Mouse (Mus musculus) embryonic facial prominence, embryonic 14.5 days (tissue): ENCODE data around the gene Polr3b. TPM values are rescaled to one million over a fixed set of nuclear protein-coding genes. Genes with fewer than 3 reads are reported as not detected.
A peak's percentile ranks its signal among the peaks of the same experiment; 100 is the strongest.

ENCODE experiments used
- ATAC-seq: fragments of 200-750 bp; cut with Nextera tagmentation; 2 replicates; pipeline ENCODE4 v1.8.0; 2017; ENCODE audit warnings: low read depth, moderate number of reproducible peaks, moderate TSS enrichment
- DNase-seq: peaks from one replicate; pipeline ENCODE4 v3.0.0-alpha.2; 2015; ENCODE audit warnings: low spot score
- H3K27ac ChIP-seq: fragments of 300-500 bp; sonication (generic); replicated peaks from 2 replicates; pipeline ENCODE4 v1.5.1; 2014; ENCODE audit warnings: low read depth, mild to moderate bottlenecking, low read length, moderate library complexity
- H3K27me3 ChIP-seq: fragments of 300-500 bp; sonication (generic); replicated peaks from 2 replicates; pipeline ENCODE4 v1.6.1; 2014; ENCODE audit warnings: low read length; ENCODE audit not compliant: control insufficient read depth, insufficient read depth
- H3K36me3 ChIP-seq: fragments of 300-500 bp; sonication (generic); 2 replicates; pipeline ENCODE4 v1.6.1; 2014; ENCODE audit warnings: low read length, mixed read lengths; ENCODE audit not compliant: control insufficient read depth, insufficient read depth
- H3K4me1 ChIP-seq: fragments of 300-500 bp; sonication (generic); 2 replicates; pipeline ENCODE4 v1.6.1; 2014; ENCODE audit warnings: antibody characterized with exemption, low read length; ENCODE audit not compliant: control insufficient read depth, insufficient read depth
- H3K4me2 ChIP-seq: fragments of 300-500 bp; sonication (generic); 2 replicates; pipeline ENCODE4 v1.6.1; 2014; ENCODE audit warnings: low read depth, mild to moderate bottlenecking, low read length, moderate library complexity, mixed read lengths
- H3K4me3 ChIP-seq: fragments of 300-500 bp; sonication (generic); 2 replicates; pipeline ENCODE4 v1.5.1; 2014; ENCODE audit warnings: low read depth, mild to moderate bottlenecking, low read length
- H3K9ac ChIP-seq: fragments of 300-500 bp; sonication (generic); 2 replicates; pipeline ENCODE4 v1.6.1; 2014; ENCODE audit warnings: low read depth, mild to moderate bottlenecking, low read length, moderate library complexity, mixed read lengths
- H3K9me3 ChIP-seq: fragments of 300-500 bp; sonication (generic); 2 replicates; pipeline ENCODE4 v1.6.1; 2016; ENCODE audit warnings: low read length; ENCODE audit not compliant: control insufficient read depth
- WGBS: fragments of 180-500 bp; shearing (Covaris S2); extraction: QIAGEN DNeasy Blood & Tissue Kit; methylation state at CpG from one replicate; pipeline ENCODE4 v1.1.7; 2014; 5-methylcytosine and 5-hydroxymethylcytosine counted together
- polyA plus RNA-seq: library from polyadenylated mRNA; unstranded; fragments of >200 nt; fragmentation: Nextera tagmentation; extraction: Ambion mirVana; gene quantifications from 2 replicates; pipeline ENCODE4 v1.2.1, GENCODE M21; 2014

Polr3b gene
- polyA plus RNA-seq, 1 experiment from 2014 or later, result 10.9 TPM

DNA sequence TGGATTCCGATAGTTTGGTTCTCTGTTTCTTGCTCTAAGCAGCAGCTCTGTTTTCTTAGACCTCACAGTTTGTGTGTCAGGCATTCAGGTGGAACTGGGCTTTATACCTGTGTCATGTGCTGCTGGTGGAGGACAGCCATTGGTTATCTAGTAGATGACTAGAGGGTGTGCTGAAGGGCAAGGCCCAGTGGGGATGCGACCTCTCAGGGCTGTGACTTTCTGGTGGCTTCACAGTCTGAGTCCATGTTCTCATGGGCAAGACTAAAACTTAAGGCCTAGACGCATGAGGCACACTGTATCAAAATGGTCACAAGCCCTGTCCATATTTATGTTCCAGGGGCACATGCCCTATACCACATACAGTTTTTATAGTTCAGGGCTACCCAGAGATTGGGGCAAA is 37.2 kb downstream of the Polr3b start:
- no peak for DNase-seq
- no peaks in the 10 kb centered on the region for H3K9me3 ChIP-seq
- no peak overlapping the region for H3K27ac ChIP-seq
- no peak overlapping the region for H3K4me3 ChIP-seq
- H3K4me2 ChIP-seq, result no peak overlapping the region
- no peak for ATAC-seq
- no peaks in the 10 kb centered on the region for H3K27me3 ChIP-seq
- H3K36me3 ChIP-seq, result peaks cover 18% of the 10 kb centered on the region
- no peaks in the 10 kb centered on the region for H3K4me1 ChIP-seq
- WGBS, result 91% methylated on average over 3 of the region's 3 CpGs
- no peak overlapping the region for H3K9ac ChIP-seq

- Histone ChIP-seq H3K9ac (no peak overlapping the region), H3K27me3 (no peaks in the 10 kb centered on the region), H3K36me3 (peaks cover 18% of the 10 kb centered on the region), H3K27ac (no peak overlapping the region), H3K4me3 (no peak overlapping the region), H3K4me1 (no peaks in the 10 kb centered on the region), H3K9me3 (no peaks in the 10 kb centered on the region), H3K4me2 (no peak overlapping the region)
- no peak for ATAC-seq
- WGBS, result 97% methylated on average over 6 of the region's 6 CpGs
- no peak for DNase-seq
Measured at GRCm38 (mm10) chr10:84662138-84662537, 40.0 kb downstream of the Polr3b start.

DNA sequence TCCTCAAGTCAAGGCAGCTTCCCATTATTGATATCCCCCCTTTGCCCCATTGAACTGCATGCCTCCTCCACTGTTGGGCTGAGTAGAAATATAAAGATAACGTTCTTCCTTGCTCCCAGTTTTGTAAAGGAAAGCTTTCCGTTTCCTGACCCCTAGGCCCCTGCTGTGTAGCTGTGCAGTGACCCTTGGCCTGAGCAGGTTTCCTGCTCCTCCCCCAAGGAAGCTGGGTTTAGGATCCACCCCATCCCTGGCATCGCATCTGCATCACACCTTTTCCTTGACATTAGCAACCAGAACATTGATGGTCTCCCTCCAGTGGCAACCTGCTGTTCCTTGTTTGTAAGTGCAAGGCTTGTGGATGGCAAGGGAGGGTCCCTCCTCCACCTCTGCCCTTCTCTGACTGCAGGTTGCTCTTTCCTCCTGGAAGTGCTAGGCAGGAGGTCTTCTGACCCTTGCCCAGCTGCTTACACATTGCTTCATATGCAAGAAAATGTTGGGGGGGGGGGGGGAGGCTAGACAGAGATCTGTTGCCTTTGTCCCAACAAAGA is 43.7 kb downstream of the Polr3b start:
- H3K4me1 ChIP-seq, result no peaks in the 10 kb centered on the region
- no peak overlapping the region for H3K27ac ChIP-seq
- no peak overlapping the region for H3K4me3 ChIP-seq
- no peaks in the 10 kb centered on the region for H3K9me3 ChIP-seq
- WGBS, result 32% methylated on average over 3 of the region's 3 CpGs
- no peak overlapping the region for H3K9ac ChIP-seq
- peaks cover 18% of the 10 kb centered on the region for H3K36me3 ChIP-seq
- DNase-seq, result no peak
- no peaks in the 10 kb centered on the region for H3K27me3 ChIP-seq
- no peak for ATAC-seq
- no peak overlapping the region for H3K4me2 ChIP-seq

DNA sequence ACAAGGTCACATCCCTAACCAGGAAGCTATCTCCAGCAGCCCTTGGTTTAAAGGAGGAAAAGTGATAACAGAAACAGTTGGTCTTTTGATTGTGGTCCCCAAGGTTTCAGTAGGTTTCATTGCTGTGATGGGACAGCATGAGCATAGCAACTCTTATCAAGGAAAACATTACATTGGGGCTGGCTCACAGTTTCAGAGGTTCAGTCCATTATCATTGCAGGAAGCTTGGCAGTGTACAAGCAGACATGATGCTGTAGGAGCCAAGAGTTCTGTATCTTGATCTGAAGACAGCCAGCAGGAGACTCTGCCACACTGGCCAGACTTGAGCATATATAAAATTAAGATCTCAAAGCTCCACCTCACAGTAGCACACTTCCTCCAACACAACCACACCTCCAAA is 53.6 kb downstream of the Polr3b start:
- Histone ChIP-seq H3K9ac (no peak overlapping the region), H3K36me3 (peaks cover 59% of the 10 kb centered on the region)
- DNase-seq, result no peak

DNA sequence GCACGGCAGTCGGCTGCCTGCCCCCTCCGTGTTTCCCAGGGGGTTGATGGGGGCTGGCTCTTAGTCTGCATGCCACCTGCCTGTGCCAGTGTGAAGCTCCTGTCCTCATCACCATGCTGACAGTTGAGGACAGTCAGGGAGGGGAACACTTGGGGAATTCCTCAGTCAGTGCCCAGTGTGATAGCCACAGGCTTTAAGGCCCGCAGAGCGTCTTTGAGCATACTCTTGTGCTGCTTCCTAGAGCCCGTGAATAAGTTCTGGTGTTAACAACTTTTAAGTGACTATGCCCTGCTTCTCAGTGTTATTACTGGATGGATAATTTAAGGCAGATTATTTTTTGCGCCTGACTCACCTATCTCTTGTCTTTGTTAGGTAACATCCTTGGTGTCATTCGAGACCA is 54.4 kb downstream of the Polr3b start:
- Histone ChIP-seq H3K4me1 (no peaks in the 10 kb centered on the region), H3K9ac (no peak overlapping the region), H3K4me2 (no peak overlapping the region), H3K27ac (no peak overlapping the region), H3K27me3 (no peaks in the 10 kb centered on the region), H3K4me3 (no peak overlapping the region), H3K9me3 (no peaks in the 10 kb centered on the region), H3K36me3 (peaks cover 56% of the 10 kb centered on the region)
- DNase-seq (no peak), ATAC-seq (no peak)
- WGBS, result 86% methylated on average over 8 of the region's 8 CpGs

More for the DNA sequence above, 53.6 kb downstream of the Polr3b start:
- no peaks in the 10 kb centered on the region for H3K9me3 ChIP-seq
- no peak for ATAC-seq
- no peak overlapping the region for H3K27ac ChIP-seq
- no peaks in the 10 kb centered on the region for H3K27me3 ChIP-seq
- H3K4me2 ChIP-seq, result no peak overlapping the region
- H3K4me3 ChIP-seq, result no peak overlapping the region
- H3K4me1 ChIP-seq, result no peaks in the 10 kb centered on the region

DNA sequence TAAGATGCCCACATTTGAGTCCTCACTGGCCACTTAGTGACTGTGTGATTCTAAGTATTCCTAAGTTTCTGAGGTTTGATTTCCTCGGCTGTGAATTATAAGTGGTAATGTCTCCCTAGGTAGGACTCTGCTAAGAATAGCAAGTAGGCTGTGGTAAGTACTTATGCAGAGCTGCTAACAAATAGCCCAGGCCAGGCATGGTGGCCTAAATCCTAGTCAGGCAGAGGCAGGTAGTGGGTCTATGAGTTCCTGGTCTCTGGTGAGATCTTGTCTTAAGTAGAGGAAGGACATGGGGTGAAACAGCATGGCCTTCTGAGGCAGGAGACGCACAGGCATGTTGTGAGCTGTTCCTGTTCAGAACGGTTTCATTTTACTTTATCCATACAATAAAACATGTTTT is 55.8 kb downstream of the Polr3b start:
- H3K9me3 ChIP-seq, result no peaks in the 10 kb centered on the region
- H3K9ac ChIP-seq, result no peak overlapping the region
- ATAC-seq (no peak), DNase-seq (no peak)
- H3K4me1 ChIP-seq, result no peaks in the 10 kb centered on the region
- no peaks in the 10 kb centered on the region for H3K27me3 ChIP-seq
- no peak overlapping the region for H3K4me3 ChIP-seq
- H3K27ac ChIP-seq, result no peak overlapping the region
- WGBS, result 85% methylated on average over 3 of the region's 3 CpGs
- peaks cover 56% of the 10 kb centered on the region for H3K36me3 ChIP-seq
- H3K4me2 ChIP-seq, result no peak overlapping the region

- no peak for DNase-seq
- no peaks in the 10 kb centered on the region for H3K4me1 ChIP-seq
- H3K36me3 ChIP-seq, result peaks cover 54% of the 10 kb centered on the region
- H3K9me3 ChIP-seq, result no peaks in the 10 kb centered on the region
- H3K9ac ChIP-seq, result no peak overlapping the region
- no peak overlapping the region for H3K4me2 ChIP-seq
- H3K27me3 ChIP-seq, result no peaks in the 10 kb centered on the region
- WGBS, result 84% methylated on average over 4 of the region's 4 CpGs
- ATAC-seq, result no peak
- no peak overlapping the region for H3K27ac ChIP-seq
- H3K4me3 ChIP-seq, result no peak overlapping the region
Measured at GRCm38 (mm10) chr10:84678441-84678840, 56.3 kb downstream of the Polr3b start.

GRCm38 (mm10) chr10:84685444-84686121 is 63.5 kb downstream of the Polr3b start:
- DNase-seq, result no peak
- Histone ChIP-seq H3K36me3 (peaks cover 13% of the 10 kb centered on the region; the same call in 1 of the 2 replicates), H3K4me2 (no peak overlapping the region), H3K4me3 (no peak overlapping the region), H3K4me1 (no peaks in the 10 kb centered on the region), H3K27me3 (no peaks in the 10 kb centered on the region), H3K9ac (no peak overlapping the region), H3K27ac (no peak overlapping the region), H3K9me3 (no peaks in the 10 kb centered on the region)
- WGBS, result 48% methylated on average over 8 of the region's 8 CpGs
- no peak for ATAC-seq

- Histone ChIP-seq H3K4me2 (no peak overlapping the region), H3K9me3 (no peaks in the 10 kb centered on the region), H3K9ac (no peak overlapping the region), H3K36me3 (peaks cover 13% of the 10 kb centered on the region; the same call in 1 of the 2 replicates), H3K4me1 (no peaks in the 10 kb centered on the region), H3K27me3 (no peaks in the 10 kb centered on the region), H3K27ac (no peak overlapping the region), H3K4me3 (no peak overlapping the region)
- WGBS, result 44% methylated on average over 9 of the region's 9 CpGs
- ATAC-seq (no peak; the same call in 1 of the 2 replicates), DNase-seq (peak; percentile 30)
Measured at GRCm38 (mm10) chr10:84686122-84686497, 64.0 kb downstream of the Polr3b start.
